Mouse (Mus musculus) cerebellum, postnatal 10 days (tissue): ENCODE measurements around the gene Pdlim5.
A peak's percentile ranks its signal among the peaks of the same experiment; 100 is the strongest.

Experiments
- DNase-seq, 2 experiments: peaks; one replicate each; pipeline ENCODE4 v3.0.0; 2021; ENCODE audit warnings: mixed read lengths in 2 of 2

Gene Pdlim5

GRCm38 (mm10) chr3:142334496-142334895 lies 61.0 kb downstream of the Pdlim5 start:
- DNase-seq, result no peak

- DNase-seq, result no peak
Observed at GRCm38 (mm10) chr3:142333458-142333857, 62.0 kb downstream of the Pdlim5 start.

- DNase-seq, result no peak
Observed at GRCm38 (mm10) chr3:142332716-142333115, 62.8 kb downstream of the Pdlim5 start.

GRCm38 (mm10) chr3:142331872-142332554 lies 63.5 kb downstream of the Pdlim5 start:
- no peak for DNase-seq

GRCm38 (mm10) chr3:142330425-142330824 lies 65.1 kb downstream of the Pdlim5 start:
- DNase-seq, result no peak

GRCm38 (mm10) chr3:142323592-142323991 lies 71.9 kb downstream of the Pdlim5 start:
- no peak for DNase-seq

- peak; percentile 63 to 77 for DNase-seq
Observed at GRCm38 (mm10) chr3:142321930-142322329, 73.6 kb downstream of the Pdlim5 start.

GRCm38 (mm10) chr3:142318147-142318546 lies 77.3 kb downstream of the Pdlim5 start:
- DNase-seq, result peak; percentile 57 to 78

- no peak for DNase-seq
Observed at GRCm38 (mm10) chr3:142316138-142316740, 79.3 kb downstream of the Pdlim5 start.

- DNase-seq, result peak; percentile 32 to 62
Observed at GRCm38 (mm10) chr3:142311075-142311474, 84.4 kb downstream of the Pdlim5 start.

GRCm38 (mm10) chr3:142310446-142310845 lies 85.0 kb downstream of the Pdlim5 start:
- DNase-seq, result peak in 1 of 2 experiments; percentile 4

- DNase-seq, result no peak
Observed at GRCm38 (mm10) chr3:142295287-142295676, 100.2 kb downstream of the Pdlim5 start.

- peak; percentile 49 to 69 for DNase-seq
Observed at GRCm38 (mm10) chr3:142294616-142295286, 100.7 kb downstream of the Pdlim5 start.

GRCm38 (mm10) chr3:142293561-142293960 lies 101.9 kb downstream of the Pdlim5 start:
- DNase-seq, result peak in 1 of 2 experiments; percentile 8

- peak; percentile 78 for DNase-seq
Observed at GRCm38 (mm10) chr3:142282706-142283105, 112.8 kb downstream of the Pdlim5 start.

GRCm38 (mm10) chr3:142281656-142282055 lies 113.8 kb downstream of the Pdlim5 start:
- peak in 1 of 2 experiments; percentile 8 for DNase-seq

GRCm38 (mm10) chr3:142281093-142281445 lies 114.4 kb downstream of the Pdlim5 start:
- DNase-seq, result no peak

- no peak for DNase-seq
Observed at GRCm38 (mm10) chr3:142280366-142281092, 115.0 kb downstream of the Pdlim5 start.

- no peak for DNase-seq
Observed at GRCm38 (mm10) chr3:142279011-142279410, 116.5 kb downstream of the Pdlim5 start.

GRCm38 (mm10) chr3:142276506-142276905 lies 119.0 kb downstream of the Pdlim5 start:
- DNase-seq, result no peak

GRCm38 (mm10) chr3:142274993-142275392 lies 120.5 kb downstream of the Pdlim5 start:
- peak in 1 of 2 experiments; percentile 72 for DNase-seq

- no peak for DNase-seq
Observed at GRCm38 (mm10) chr3:142274451-142274850, 121.0 kb downstream of the Pdlim5 start.

- no peak for DNase-seq
Observed at GRCm38 (mm10) chr3:142273265-142273664, 122.2 kb downstream of the Pdlim5 start.
